Mouse (Mus musculus): Measurements from ENCODE around the gene Gm42674.

- TF ChIP-seq POLR2A (IDR thresholded peaks at IDR 0.05; ENCODE audit: extremely low read depth, insufficient read depth, low read length) (no peak), CTCF (IDR thresholded peaks at IDR 0.05; ENCODE audit: extremely low read depth, insufficient read depth, low read length) (no peak)
These were observed 14.8 kb upstream of the Gm42674 start for GRCm38 (mm10) chr3:90586906-90587305.

All from cortical plate, adult 2 months (tissue).